Mouse (Mus musculus) intestine, postnatal 0 days (tissue): ENCODE data around the gene Prpsap2. TPM values are rescaled to one million over a fixed set of nuclear protein-coding genes. Genes with fewer than 3 reads are reported as not detected.
"Not testable (repeated sequence)": the region's sequence is repeated elsewhere in the genome, so short reads cannot be mapped to it uniquely, and the experiment has no call there.

ENCODE experiments used
- ATAC-seq: fragments of 200-750 bp; cut with Nextera tagmentation; 2 replicates; pipeline ENCODE4 v1.8.0; 2017; ENCODE audit warnings: mild to moderate bottlenecking, moderate TSS enrichment, moderate library complexity
- H3K27ac ChIP-seq: fragments of 300-500 bp; sonication (generic); 2 replicates; pipeline ENCODE4 v1.5.1; 2014; ENCODE audit warnings: mild to moderate bottlenecking, low read depth, low read length, moderate library complexity
- H3K27me3 ChIP-seq: fragments of 300-500 bp; sonication (generic); replicated peaks from 2 replicates; pipeline ENCODE4 v1.6.1; 2014; ENCODE audit warnings: low read length, mixed read lengths; ENCODE audit not compliant: control insufficient read depth, insufficient read depth
- H3K36me3 ChIP-seq: fragments of 300-500 bp; sonication (generic); 2 replicates; pipeline ENCODE4 v1.6.1; 2014; ENCODE audit warnings: mild to moderate bottlenecking, moderate library complexity; ENCODE audit not compliant: control insufficient read depth, insufficient read depth
- H3K4me1 ChIP-seq: fragments of 300-500 bp; sonication (generic); replicated peaks from 2 replicates; pipeline ENCODE4 v1.6.1; 2014; ENCODE audit warnings: antibody characterized with exemption, low read length, mixed read lengths; ENCODE audit not compliant: control insufficient read depth, insufficient read depth
- H3K4me2 ChIP-seq: fragments of 300-500 bp; sonication (generic); replicated peaks from 2 replicates; pipeline ENCODE4 v1.6.1; 2014; ENCODE audit warnings: low read depth, mild to moderate bottlenecking, moderate library complexity
- H3K4me3 ChIP-seq: fragments of 300-500 bp; sonication (generic); 2 replicates; pipeline ENCODE4 v1.5.1; 2014; ENCODE audit warnings: low read depth, low read length
- H3K9ac ChIP-seq: fragments of 300-500 bp; sonication (generic); 2 replicates; pipeline ENCODE4 v1.6.1; 2014; ENCODE audit warnings: mild to moderate bottlenecking, low read depth, low read length
- H3K9me3 ChIP-seq: fragments of 300-500 bp; sonication (generic); 2 replicates; pipeline ENCODE4 v1.6.1; 2016; ENCODE audit warnings: mixed run types; ENCODE audit not compliant: control insufficient read depth
- CTCF ChIP-seq: sonication (generic); IDR thresholded peaks from 2 replicates; pipeline ENCODE4 v1.5.1; 2016; ENCODE audit warnings: low read depth, mild to moderate bottlenecking, control low read depth, antibody characterized with exemption, moderate library complexity
- WGBS: fragments of 180-500 bp; shearing (Covaris S2); extraction: QIAGEN DNeasy Blood & Tissue Kit; methylation state at CpG from one replicate; pipeline ENCODE4 v1.1.7; 2014; 5-methylcytosine and 5-hydroxymethylcytosine counted together
- polyA plus RNA-seq: library from polyadenylated mRNA; unstranded; fragments of >200 nt; fragmentation: Nextera tagmentation; extraction: Ambion mirVana; gene quantifications from 2 replicates; pipeline ENCODE4 v1.2.1, GENCODE M21; 2015

The Prpsap2 gene
- 15.1 and 16.8 TPM in 2 replicates for polyA plus RNA-seq

GRCm38 (mm10) chr11:61761584-61762407 is at the start of gene Prpsap2:
Gene Prpsap2, minus strand, starts transcription at chr11:61762088.
- peak; percentile 96 for ATAC-seq
- Histone ChIP-seq H3K36me3 (no peaks in the 10 kb centered on the region), H3K27me3 (no peaks in the 10 kb centered on the region), H3K9ac (peak within 1 kb of the TSS; percentile 78), H3K4me1 (no peaks in the 10 kb centered on the region; the same call in 1 of the 2 replicates), H3K27ac (peak within 1 kb of the TSS; percentile 91), H3K4me3 (peak within 1 kb of the TSS; percentile 66), H3K9me3 (no peaks in the 10 kb centered on the region), H3K4me2 (peak within 1 kb of the TSS; percentile 71)
- under 1% methylated on average over 51 of the region's 51 CpGs for WGBS
- TF ChIP-seq CTCF, result no peak

- Histone ChIP-seq H3K27ac (no peak overlapping the region), H3K9me3 (no peaks in the 10 kb centered on the region), H3K4me2 (no peak overlapping the region), H3K9ac (no peak overlapping the region), H3K27me3 (no peaks in the 10 kb centered on the region), H3K4me3 (no peak overlapping the region), H3K36me3 (peaks cover 34% of the 10 kb centered on the region), H3K4me1 (no peaks in the 10 kb centered on the region)
- ATAC-seq, result no peak
- 53% methylated on average over 4 of the region's 4 CpGs for WGBS
- TF ChIP-seq CTCF, result no peak
These were observed 47.9 kb upstream of the Prpsap2 start for GRCm38 (mm10) chr11:61809793-61810192.

GRCm38 (mm10) chr11:61808551-61809117 is 46.7 kb upstream of the Prpsap2 start:
- Histone ChIP-seq H3K4me2 (no peak overlapping the region), H3K9ac (no peak overlapping the region), H3K36me3 (peaks cover 30% of the 10 kb centered on the region), H3K27me3 (no peaks in the 10 kb centered on the region), H3K9me3 (no peaks in the 10 kb centered on the region), H3K4me3 (no peak overlapping the region), H3K27ac (no peak overlapping the region), H3K4me1 (no peaks in the 10 kb centered on the region)
- ATAC-seq, result no peak
- WGBS, result 76% methylated on average over 2 of the region's 2 CpGs
- no peak for TF ChIP-seq CTCF

- H3K4me3 ChIP-seq, result no peak overlapping the region
- H3K9me3 ChIP-seq, result no peaks in the 10 kb centered on the region
- H3K36me3 ChIP-seq, result peaks cover 27% of the 10 kb centered on the region
- H3K27ac ChIP-seq, result no peak overlapping the region
- H3K9ac ChIP-seq, result no peak overlapping the region
- 64% methylated on average over 1 of the region's 1 CpGs for WGBS
- no peak for TF ChIP-seq CTCF
- H3K4me1 ChIP-seq, result no peaks in the 10 kb centered on the region
- no peak overlapping the region for H3K4me2 ChIP-seq
- no peaks in the 10 kb centered on the region for H3K27me3 ChIP-seq
- ATAC-seq, result no peak
These were observed 31.6 kb upstream of the Prpsap2 start for GRCm38 (mm10) chr11:61793441-61793840.

- Histone ChIP-seq H3K9me3 (no peaks in the 10 kb centered on the region), H3K4me3 (no peak overlapping the region), H3K27me3 (no peaks in the 10 kb centered on the region), H3K27ac (no peak overlapping the region), H3K9ac (no peak overlapping the region), H3K4me2 (no peak overlapping the region), H3K36me3 (peaks cover 46% of the 10 kb centered on the region), H3K4me1 (no peaks in the 10 kb centered on the region)
- no peak for TF ChIP-seq CTCF
- WGBS, result 97% methylated on average over 1 of the region's 1 CpGs
- no peak for ATAC-seq
These were observed 26.7 kb upstream of the Prpsap2 start for GRCm38 (mm10) chr11:61788550-61788949.

GRCm38 (mm10) chr11:61782526-61782925 is 20.6 kb upstream of the Prpsap2 start:
- not testable (repeated sequence) for H3K4me1 ChIP-seq, H3K9me3 ChIP-seq, ATAC-seq, H3K27ac ChIP-seq, H3K4me3 ChIP-seq, H3K9ac ChIP-seq, H3K4me2 ChIP-seq, H3K27me3 ChIP-seq
- H3K36me3 ChIP-seq, result peaks cover 40% of the 10 kb centered on the region
- WGBS, result 98% methylated on average over 3 of the region's 3 CpGs
